Mouse (Mus musculus): Measurements from ENCODE around the gene Slc6a21.

Slc6a21 gene

GRCm38 (mm10) chr7:45277136-45277760, at the start of gene Slc6a21:
TSS of gene Slc6a21 (plus strand) at chr7:45277513.
- no peak for DNase-seq (ENCODE audit: low read depth, low spot score)

- no peak for DNase-seq (ENCODE audit: low read depth, low spot score)
Measured at GRCm38 (mm10) chr7:45228548-45228947, 48.8 kb upstream of the Slc6a21 start.

GRCm38 (mm10) chr7:45229046-45229445, 48.3 kb upstream of the Slc6a21 start:
- no peak for DNase-seq (ENCODE audit: low read depth, low spot score)

- no peak for DNase-seq (ENCODE audit: low read depth, low spot score)
Measured at GRCm38 (mm10) chr7:45229459-45230203, 47.7 kb upstream of the Slc6a21 start.

- DNase-seq (ENCODE audit: low read depth, low spot score) = no peak
Measured at GRCm38 (mm10) chr7:45231192-45231591, 46.1 kb upstream of the Slc6a21 start.

GRCm38 (mm10) chr7:45231941-45232340, 45.4 kb upstream of the Slc6a21 start:
- DNase-seq (ENCODE audit: low read depth, low spot score) = no peak

- no peak for DNase-seq (ENCODE audit: low read depth, low spot score)
Measured at GRCm38 (mm10) chr7:45232716-45233465, 44.4 kb upstream of the Slc6a21 start.

- DNase-seq (ENCODE audit: low read depth, low spot score) = no peak
Measured at GRCm38 (mm10) chr7:45233580-45234332, 43.6 kb upstream of the Slc6a21 start.

- no peak for DNase-seq (ENCODE audit: low read depth, low spot score)
Measured at GRCm38 (mm10) chr7:45234333-45234841, 42.9 kb upstream of the Slc6a21 start.

- no peak for DNase-seq (ENCODE audit: low read depth, low spot score)
Measured at GRCm38 (mm10) chr7:45234922-45235571, 42.3 kb upstream of the Slc6a21 start.

GRCm38 (mm10) chr7:45235656-45236180, 41.6 kb upstream of the Slc6a21 start:
- DNase-seq (ENCODE audit: low read depth, low spot score) = no peak

GRCm38 (mm10) chr7:45237747-45238699, 39.3 kb upstream of the Slc6a21 start:
- no peak for DNase-seq (ENCODE audit: low read depth, low spot score)

- DNase-seq (ENCODE audit: low read depth, low spot score) = no peak
Measured at GRCm38 (mm10) chr7:45238723-45239496, 38.4 kb upstream of the Slc6a21 start, which contains the start of gene Cd37. TSS of gene Cd37 (minus strand) at chr7:45239115.

- DNase-seq (ENCODE audit: low read depth, low spot score) = no peak
Measured at GRCm38 (mm10) chr7:45240109-45240508, 37.2 kb upstream of the Slc6a21 start.

- DNase-seq (ENCODE audit: low read depth, low spot score) = no peak
Measured at GRCm38 (mm10) chr7:45240633-45241388, 36.5 kb upstream of the Slc6a21 start, which contains the start of gene Slc6a16. TSS of gene Slc6a16 (plus strand) at chr7:45241085.

- no peak for DNase-seq (ENCODE audit: low read depth, low spot score)
Measured at GRCm38 (mm10) chr7:45241389-45241749, 35.9 kb upstream of the Slc6a21 start.

- no peak for DNase-seq (ENCODE audit: low read depth, low spot score)
Measured at GRCm38 (mm10) chr7:45247666-45248065, 29.6 kb upstream of the Slc6a21 start.

GRCm38 (mm10) chr7:45253806-45254205, 23.5 kb upstream of the Slc6a21 start:
- DNase-seq (ENCODE audit: low read depth, low spot score) = no peak

Data from retina, adult 2 months (tissue).